Mouse (Mus musculus) large intestine, adult 2 months (tissue): ENCODE results near the gene Serpinb6a. TPM values are rescaled to one million over a fixed set of nuclear protein-coding genes. Genes with fewer than 3 reads are reported as not detected.
"Not testable (repeated sequence)": the region's sequence is repeated elsewhere in the genome, so short reads cannot be mapped to it uniquely, and the experiment has no call there.

ENCODE experiments used
- DNase-seq: peaks from one replicate; pipeline ENCODE4 v3.0.0-alpha.2; 2012; ENCODE audit warnings: low read depth, low spot score
- WGBS: fragments of 180-500 bp; shearing (Covaris S2); methylation state at CpG from one replicate; pipeline ENCODE4 v1.1.7; 2018; 5-methylcytosine and 5-hydroxymethylcytosine counted together
- polyA plus RNA-seq: library from polyadenylated mRNA; depleted of rRNA; stranded (reverse); fragments of >200 nt; gene quantifications from 2 replicates; pipeline ENCODE4 v1.2.3, GENCODE M21; 2012

Gene Serpinb6a
- polyA plus RNA-seq, 1 experiment = 220 TPM

GRCm38 (mm10) chr13:34003058-34003457, 464 bp upstream of the Serpinb6a start:
- WGBS = 0% methylated on average over 5 of the region's 5 CpGs
- no peak for DNase-seq

GRCm38 (mm10) chr13:33995197-33995596, 7.4 kb downstream of the Serpinb6a start:
- DNase-seq = peak; percentile 50

GRCm38 (mm10) chr13:33989625-33990024, 13.0 kb downstream of the Serpinb6a start:
- no peak for DNase-seq
- 82% methylated on average over 5 of the region's 5 CpGs for WGBS

More at GRCm38 (mm10) chr13:33995197-33995596, 7.4 kb downstream of the Serpinb6a start:
- WGBS = 17% methylated on average over 1 of the region's 1 CpGs

GRCm38 (mm10) chr13:33966574-33966973, 36.0 kb downstream of the Serpinb6a start:
- DNase-seq = no peak

DNA sequence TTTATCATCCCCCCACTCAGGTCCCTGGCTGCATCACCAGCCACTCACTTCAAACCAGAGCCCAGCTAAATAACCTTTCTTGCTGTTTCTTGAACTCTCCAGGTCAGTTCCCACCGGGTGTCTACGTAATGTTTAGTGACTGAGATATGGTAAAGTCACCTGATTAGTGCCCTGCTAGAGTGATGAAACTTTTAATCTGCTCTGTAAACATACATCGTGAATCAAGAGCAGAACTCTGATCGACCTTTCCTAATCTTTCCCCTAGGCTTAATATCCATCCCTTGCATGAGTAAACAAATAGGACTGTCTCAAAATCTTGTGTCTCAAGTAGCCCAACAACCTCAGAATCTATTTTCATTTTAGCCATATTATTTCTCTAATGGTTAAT, 36.6 kb downstream of the Serpinb6a start:
- DNase-seq = no peak
- WGBS = 29% methylated on average over 4 of the region's 4 CpGs

GRCm38 (mm10) chr13:33965056-33966024, 37.3 kb downstream of the Serpinb6a start:
- 4% methylated on average over 14 of the region's 14 CpGs for WGBS
- DNase-seq = peak; percentile 27

GRCm38 (mm10) chr13:33964206-33965046, 38.2 kb downstream of the Serpinb6a start, which contains the start of gene Nqo2:
Nqo2 (plus strand) TSS chr13:33964687.
- under 1% methylated on average over 22 of the region's 22 CpGs for WGBS

GRCm38 (mm10) chr13:33959771-33960170, 42.8 kb downstream of the Serpinb6a start:
- no peak for DNase-seq
- 88% methylated on average over 2 of the region's 2 CpGs for whole genome bisulfite sequencing

More at GRCm38 (mm10) chr13:33964206-33965046, 38.2 kb downstream of the Serpinb6a start, which contains the start of gene Nqo2:
- peak; percentile 73 for DNase-seq

DNA sequence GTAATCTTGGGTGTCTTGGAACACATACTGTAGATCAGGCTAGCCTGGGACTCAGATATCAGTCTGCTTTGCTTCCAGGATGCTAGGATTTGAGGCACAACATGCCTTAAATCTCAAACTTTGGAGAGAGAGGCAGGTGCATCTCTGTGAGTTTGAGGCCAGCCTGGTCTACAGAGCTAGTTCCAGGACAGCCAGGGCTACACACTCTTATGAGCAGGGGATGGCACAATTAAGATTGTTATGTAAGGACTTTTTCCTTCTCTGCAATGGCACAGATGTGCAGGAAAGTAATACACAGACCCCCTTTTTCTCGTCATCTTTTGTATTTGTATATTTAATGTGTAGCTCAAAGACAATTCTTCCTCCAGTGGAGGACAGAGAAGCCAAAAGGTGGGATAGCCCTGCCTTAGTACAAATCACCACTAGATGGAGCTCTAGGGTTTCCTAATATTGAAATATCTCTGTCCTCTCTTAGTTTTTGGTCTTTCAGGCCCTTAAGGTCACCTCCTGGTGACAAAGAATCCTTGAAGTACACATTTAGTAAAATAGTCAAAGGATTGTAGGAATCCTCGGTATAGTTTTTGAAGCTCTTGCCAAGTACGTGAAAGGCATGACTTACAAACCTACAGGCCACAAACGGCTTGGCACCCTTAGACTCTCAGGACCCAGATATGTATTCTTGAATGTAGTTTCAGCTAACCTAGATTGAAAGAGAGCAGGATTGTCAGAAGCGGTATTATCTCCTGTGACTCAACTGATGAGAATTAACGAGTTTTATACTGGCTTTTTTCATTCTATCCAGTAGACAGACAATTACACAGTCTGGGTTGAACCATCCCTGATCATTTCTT, 45.8 kb downstream of the Serpinb6a start:
- whole genome bisulfite sequencing = 46% methylated on average over 6 of the region's 6 CpGs

GRCm38 (mm10) chr13:33952947-33953346, 49.6 kb downstream of the Serpinb6a start:
- 89% methylated on average over 2 of the region's 2 CpGs for WGBS

More for the DNA sequence above, 45.8 kb downstream of the Serpinb6a start:
- no peak for DNase-seq

DNA sequence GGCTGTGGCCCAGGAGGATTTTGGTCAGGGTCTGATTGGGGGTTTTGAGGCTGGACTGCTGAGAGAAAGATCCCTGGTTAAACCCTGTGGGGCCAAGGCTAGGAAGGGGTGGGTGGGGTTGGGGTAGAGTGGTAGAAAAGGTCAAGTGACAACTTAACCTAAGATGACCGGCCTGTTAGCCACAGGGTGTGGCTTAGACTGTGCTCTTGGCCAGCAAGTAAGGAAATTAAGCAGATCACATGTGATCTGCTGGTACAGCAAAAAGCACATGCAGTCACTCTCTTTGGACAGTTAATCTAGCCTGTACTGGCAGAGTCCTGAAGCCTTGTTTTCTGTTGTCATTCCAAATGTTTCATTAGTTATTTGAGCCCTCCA, 50.5 kb downstream of the Serpinb6a start:
- WGBS = 24% methylated on average over 1 of the region's 1 CpGs
- no peak for DNase-seq

More at GRCm38 (mm10) chr13:33952947-33953346, 49.6 kb downstream of the Serpinb6a start:
- DNase-seq = no peak

- WGBS = 90% methylated on average over 4 of the region's 4 CpGs
- no peak for DNase-seq
Measured at GRCm38 (mm10) chr13:33951308-33952074, 51.1 kb downstream of the Serpinb6a start.

GRCm38 (mm10) chr13:33942212-33942779, 60.3 kb downstream of the Serpinb6a start:
- WGBS = 52% methylated on average over 4 of the region's 4 CpGs
- DNase-seq = no peak

GRCm38 (mm10) chr13:33941288-33941808, 61.2 kb downstream of the Serpinb6a start:
- DNase-seq = no peak
- 92% methylated on average over 5 of the region's 5 CpGs for WGBS

DNA sequence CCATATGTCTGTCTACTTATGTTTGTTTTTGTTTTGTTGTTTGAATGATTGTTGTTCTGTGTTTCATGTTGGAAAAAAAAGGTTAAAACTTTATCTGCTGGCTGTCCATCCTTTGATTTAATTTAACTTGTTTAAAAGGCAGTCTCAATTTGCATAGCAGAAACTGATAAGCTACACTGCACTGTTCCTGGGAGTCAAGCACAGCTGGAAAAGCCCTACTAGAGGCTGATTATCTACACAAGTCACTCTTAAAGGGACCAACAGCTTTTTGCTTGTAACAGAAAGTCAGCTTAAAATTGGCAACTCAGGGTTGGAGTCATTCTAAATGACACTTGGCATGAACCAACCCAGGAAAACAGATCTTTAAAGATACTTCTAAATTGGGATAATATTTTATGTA, 65.0 kb downstream of the Serpinb6a start:
- DNase-seq = not testable (repeated sequence)

DNA sequence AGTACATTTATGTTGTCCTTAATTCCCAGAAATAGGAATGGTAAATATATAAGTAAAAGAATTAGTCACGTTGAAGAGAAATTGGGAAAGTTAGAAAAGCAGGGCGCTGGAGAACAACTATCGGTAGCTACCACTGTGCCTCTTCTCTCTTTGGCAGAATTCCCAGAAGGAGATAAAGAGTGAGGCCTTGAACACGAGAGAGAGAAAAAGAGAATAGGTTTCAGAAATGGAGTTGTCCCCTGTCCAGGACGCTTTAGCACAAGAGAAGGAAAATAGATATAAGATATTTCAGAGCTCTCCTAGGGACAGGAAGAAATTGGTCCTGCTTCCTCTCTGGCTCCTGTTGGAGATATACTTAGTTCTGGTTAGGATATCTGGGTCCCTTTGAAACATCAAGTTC, 65.4 kb downstream of the Serpinb6a start:
- WGBS = 56% methylated on average over 5 of the region's 5 CpGs
- DNase-seq = no peak

DNA sequence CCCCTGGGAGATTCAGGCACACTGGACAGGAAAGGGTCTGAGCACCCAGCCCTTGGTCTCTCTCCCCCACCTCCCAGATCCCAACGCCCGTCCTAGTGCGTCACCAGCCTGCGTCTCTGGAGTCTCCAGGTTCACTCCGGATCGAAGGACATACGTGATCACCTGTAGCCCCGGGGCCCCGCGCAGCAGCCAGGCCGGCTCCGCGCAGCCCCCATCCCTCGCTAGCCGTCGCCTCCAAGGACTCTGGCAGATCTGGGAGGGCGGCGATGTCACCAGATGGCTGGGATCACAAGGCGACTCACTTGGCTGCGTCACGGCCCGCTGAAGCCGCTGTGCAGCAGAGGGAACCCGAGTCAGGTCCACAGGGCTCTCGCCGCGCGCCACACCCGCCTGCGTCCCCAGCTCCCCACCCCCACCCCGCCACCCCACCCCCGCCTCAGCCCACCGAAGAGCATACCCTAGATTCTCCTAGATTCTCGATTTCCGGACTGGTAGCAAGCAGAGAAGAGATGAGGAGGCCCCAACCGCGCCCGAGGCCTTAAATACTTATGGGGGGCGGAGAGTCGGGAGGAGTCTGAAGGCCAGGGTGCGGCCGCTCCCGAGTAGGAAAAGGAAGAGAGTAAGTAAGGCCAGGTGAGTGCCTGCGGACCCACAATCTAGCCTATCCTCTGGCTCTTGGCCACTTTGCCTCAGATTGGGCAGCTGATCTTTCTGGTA, 67.0 kb downstream of the Serpinb6a start:
- under 1% methylated on average over 44 of the region's 44 CpGs for WGBS
- DNase-seq = no peak
